Mouse (Mus musculus) Patski (cell line): ENCODE measurements at regions not wholly inside any gene's neighbourhood (a gene's known extent, or its start where the extent isn't known, plus 50 kb on each side); places are given as distances from the start of the nearest gene placed in this dataset.

ENCODE experiments used
- ATAC-seq: fragments of 100-300 bp; one replicate; pipeline ENCODE4 v1.8.0; 2021
- CTCF ChIA-PET: fragments of 350-600 bp; sonication (Branson Sonifier 250); formaldehyde crosslinking; loops from one replicate; lab custom pipeline; 2022; ENCODE audit warnings: inconsistent platforms; lab: Charles Lee
- POLR2A ChIA-PET: fragments of 350-600 bp; sonication (Branson Sonifier 250); formaldehyde crosslinking; loops from one replicate; lab custom pipeline; 2022; ENCODE audit warnings: antibody characterized with exemption, inconsistent platforms; lab: Charles Lee
- DNase-seq: peaks from one replicate; pipeline ENCODE4 v3.0.0-alpha.2; 2011; ENCODE audit warnings: low read depth, low spot score
- H3K27me3 ChIP-seq: fragments of 371-371 bp; one replicate; pipeline ENCODE4 v1.5.1; 2021
- CTCF ChIP-seq: fragments of 100-300 bp; IDR thresholded peaks from one replicate; pipeline ENCODE4 v1.5.1; 2021
- in situ Hi-C: fragments of 300-500 bp; cut with MboI; formaldehyde crosslinking; loops from 3 replicates; pipeline ENCODE4 v1.11.1; 2018; ENCODE audit warnings: low pct_unique_long_range_greater_than_20kb, mixed read lengths

GRCm38 (mm10) chr10:66433490-66433889 is 662.4 kb upstream of the Jmjd1c start:
- CTCF ChIA-PET, result interaction anchor here (0.8 to 1.0 kb wide), 2 partner anchors 14 to 26 kb away, joined by 3 read pairs; no protein-coding TSS in a partner anchor
- in situ Hi-C loops, result no loop called here
- no peak for DNase-seq
- no peak for ATAC-seq
- no peak for TF ChIP-seq CTCF
- POLR2A ChIA-PET, result no interaction called here
- H3K27me3 ChIP-seq, result no peaks in the 10 kb centered on the region

- CTCF ChIA-PET, result no interaction called here
- no peak for ATAC-seq
- DNase-seq, result no peak
- no peak for TF ChIP-seq CTCF
- in situ Hi-C loops, result no loop called here
- H3K27me3 ChIP-seq, result peaks cover 3% of the 10 kb centered on the region
- POLR2A ChIA-PET, result no interaction called here
Observed at GRCm38 (mm10) chr10:66470684-66471083, 625.2 kb upstream of the Jmjd1c start.

DNA sequence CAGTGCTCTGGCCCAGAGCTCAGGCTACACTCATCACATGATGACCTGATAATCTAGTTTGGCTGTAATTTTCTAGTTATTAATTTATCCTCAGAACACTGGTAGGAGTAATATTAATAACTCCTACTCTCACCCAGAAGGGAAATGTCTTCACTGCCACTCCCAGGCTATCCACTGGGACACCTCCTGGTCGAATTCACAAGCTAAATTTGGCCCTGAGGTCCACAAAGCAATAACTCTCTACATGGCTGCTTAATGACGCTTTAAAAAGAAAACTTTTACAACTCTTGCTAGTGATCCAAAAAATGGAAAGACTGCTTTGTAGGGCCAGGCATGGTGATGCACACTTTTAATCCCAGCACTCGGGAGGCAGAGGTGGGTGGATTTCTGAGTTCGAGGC is 623.9 kb upstream of the Jmjd1c start:
- DNase-seq (no peak), ATAC-seq (no peak)
- ChIA-PET CTCF (no interaction called here), POLR2A (no interaction called here)
- in situ Hi-C loops, result no loop called here
- H3K27me3 ChIP-seq, result peaks cover 3% of the 10 kb centered on the region
- no peak for TF ChIP-seq CTCF

GRCm38 (mm10) chr10:66475187-66475735 is 620.7 kb upstream of the Jmjd1c start:
- in situ Hi-C loops, result no loop called here
- ChIA-PET CTCF (no interaction called here), POLR2A (no interaction called here)
- no peak for DNase-seq
- H3K27me3 ChIP-seq, result peaks cover 3% of the 10 kb centered on the region
- no peak for ATAC-seq
- TF ChIP-seq CTCF, result no peak

DNA sequence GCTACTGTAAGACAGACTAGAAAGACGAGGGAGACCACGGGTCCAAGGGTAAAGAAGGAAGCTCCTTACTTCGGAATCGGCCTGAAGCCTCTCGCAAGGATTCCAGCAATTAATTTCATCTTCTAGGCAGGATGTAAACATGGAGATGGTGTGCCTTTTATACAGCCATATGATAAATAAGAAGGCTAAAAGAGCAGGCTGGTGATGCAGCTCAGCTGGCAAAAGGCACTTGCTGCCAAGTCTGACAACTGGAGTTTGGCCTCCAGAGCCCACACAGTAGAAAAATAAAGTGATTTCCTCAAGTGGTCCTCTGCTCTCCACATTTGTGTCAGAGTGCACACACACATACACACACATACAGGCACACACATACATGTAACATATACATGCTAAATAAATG is 605.1 kb upstream of the Jmjd1c start:
- ATAC-seq (no peak), DNase-seq (no peak)
- ChIA-PET CTCF (no interaction called here), POLR2A (no interaction called here)
- in situ Hi-C loops, result no loop called here
- no peak for TF ChIP-seq CTCF
- no peaks in the 10 kb centered on the region for H3K27me3 ChIP-seq

DNA sequence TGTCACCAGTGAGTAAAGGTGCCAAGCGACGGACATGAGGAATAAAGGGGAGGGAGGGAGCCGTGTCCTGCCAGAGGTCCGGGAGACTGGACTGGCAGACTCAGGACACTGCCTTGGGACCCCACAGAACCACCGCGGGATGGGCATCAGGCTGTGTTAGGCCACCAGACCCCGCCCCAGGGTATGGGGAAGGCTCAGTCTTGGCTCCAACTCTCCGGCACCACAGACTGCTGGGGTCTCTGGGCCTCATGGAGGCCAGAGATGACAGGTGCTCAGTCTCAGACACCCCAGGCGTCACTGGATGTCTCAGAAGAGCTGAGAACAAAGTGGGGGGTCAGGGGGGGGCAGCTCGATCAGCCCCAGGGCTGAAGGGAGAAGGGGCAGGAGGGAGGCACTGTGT is 604.1 kb upstream of the Jmjd1c start:
- in situ Hi-C loops, result no loop called here
- DNase-seq, result no peak
- CTCF ChIA-PET, result interaction anchor here (0.7 kb wide), 1 partner anchor 22 kb away, joined by 3 read pairs; no protein-coding TSS in a partner anchor
- no peaks in the 10 kb centered on the region for H3K27me3 ChIP-seq
- POLR2A ChIA-PET, result no interaction called here
- no peak for TF ChIP-seq CTCF
- no peak for ATAC-seq

GRCm38 (mm10) chr10:66539846-66540245 is 556.1 kb upstream of the Jmjd1c start:
- no peak for ATAC-seq
- no peak for DNase-seq
- no peak for TF ChIP-seq CTCF
- CTCF ChIA-PET, result no interaction called here
- in situ Hi-C loops, result no loop called here
- POLR2A ChIA-PET, result no interaction called here
- no peaks in the 10 kb centered on the region for H3K27me3 ChIP-seq

DNA sequence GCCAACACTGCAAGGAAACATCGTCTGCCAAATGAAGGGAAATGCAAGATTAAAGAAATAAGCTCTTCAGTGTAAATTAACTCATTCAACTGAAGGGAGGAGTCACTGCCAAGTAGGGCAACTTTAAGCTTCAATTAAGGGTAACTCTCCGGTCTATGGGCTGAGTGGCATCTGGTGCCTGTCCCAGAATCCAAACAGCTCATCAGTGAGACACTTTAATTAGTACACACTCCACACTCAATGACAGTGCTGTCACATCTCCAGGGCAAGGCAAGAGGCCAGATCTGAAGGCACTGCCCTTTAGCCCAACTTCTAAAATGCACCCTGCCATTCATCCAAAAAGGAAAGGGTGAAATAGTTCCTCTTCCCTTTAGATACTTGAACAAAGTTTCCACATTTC is 549.3 kb upstream of the Jmjd1c start:
- no peaks in the 10 kb centered on the region for H3K27me3 ChIP-seq
- DNase-seq, result no peak
- in situ Hi-C loops, result no loop called here
- POLR2A ChIA-PET, result no interaction called here
- CTCF ChIA-PET, result interaction anchor here (1.3 to 1.7 kb wide), 2 partner anchors 9 to 12 kb away, joined by 4 read pairs; no protein-coding TSS in a partner anchor
- TF ChIP-seq CTCF, result no peak
- ATAC-seq, result no peak

GRCm38 (mm10) chr10:66547660-66548059 is 548.3 kb upstream of the Jmjd1c start:
- no peak for TF ChIP-seq CTCF
- no peaks in the 10 kb centered on the region for H3K27me3 ChIP-seq
- ChIA-PET POLR2A (no interaction called here), CTCF (no interaction called here)
- in situ Hi-C loops, result no loop called here
- ATAC-seq (no peak), DNase-seq (no peak)

DNA sequence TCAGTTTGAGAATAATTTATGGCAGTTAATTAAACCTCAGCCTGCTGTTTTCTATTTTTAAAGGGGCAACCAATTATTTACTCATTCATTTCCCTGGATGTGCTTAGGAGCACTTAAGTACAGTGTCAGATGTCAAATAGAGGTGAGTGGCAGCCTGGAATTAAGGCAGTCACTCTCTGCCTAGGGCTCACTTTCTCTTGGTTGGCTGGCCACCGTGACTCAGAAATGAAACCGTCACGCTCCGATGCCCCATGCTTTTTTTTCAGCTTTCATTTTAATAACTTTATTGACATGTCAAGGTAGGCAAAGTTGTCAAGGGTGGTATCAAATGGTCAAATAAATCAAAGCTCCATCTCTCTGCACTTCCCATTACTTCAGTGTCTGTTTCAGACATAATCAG is 547.9 kb upstream of the Jmjd1c start:
- DNase-seq (peak; percentile 6), ATAC-seq (peak; percentile 47)
- POLR2A ChIA-PET, result no interaction called here
- H3K27me3 ChIP-seq, result no peaks in the 10 kb centered on the region
- CTCF ChIA-PET, result no interaction called here
- in situ Hi-C loops, result no loop called here
- TF ChIP-seq CTCF, result no peak

DNA sequence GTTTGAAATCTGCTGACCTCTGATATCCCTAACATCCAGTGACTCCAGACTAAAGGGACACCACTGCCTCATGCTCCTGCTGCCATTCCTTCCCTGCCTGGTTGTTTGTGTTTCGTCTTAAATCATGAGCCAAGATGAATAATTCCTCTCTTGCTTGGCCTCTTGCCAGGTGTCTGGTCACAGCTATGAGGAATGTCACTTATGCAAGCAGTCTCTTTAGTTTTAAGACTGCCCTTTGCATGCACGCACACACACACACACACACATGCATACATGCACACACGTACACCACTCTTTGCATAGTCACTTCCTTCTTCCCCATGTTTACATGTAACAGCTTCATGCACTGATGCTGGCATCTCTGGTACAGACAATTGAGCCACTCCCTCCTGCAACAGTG is 543.0 kb upstream of the Jmjd1c start:
- H3K27me3 ChIP-seq, result no peaks in the 10 kb centered on the region
- ATAC-seq, result no peak
- in situ Hi-C loops, result no loop called here
- POLR2A ChIA-PET, result no interaction called here
- CTCF ChIA-PET, result no interaction called here
- DNase-seq, result no peak
- TF ChIP-seq CTCF, result no peak

DNA sequence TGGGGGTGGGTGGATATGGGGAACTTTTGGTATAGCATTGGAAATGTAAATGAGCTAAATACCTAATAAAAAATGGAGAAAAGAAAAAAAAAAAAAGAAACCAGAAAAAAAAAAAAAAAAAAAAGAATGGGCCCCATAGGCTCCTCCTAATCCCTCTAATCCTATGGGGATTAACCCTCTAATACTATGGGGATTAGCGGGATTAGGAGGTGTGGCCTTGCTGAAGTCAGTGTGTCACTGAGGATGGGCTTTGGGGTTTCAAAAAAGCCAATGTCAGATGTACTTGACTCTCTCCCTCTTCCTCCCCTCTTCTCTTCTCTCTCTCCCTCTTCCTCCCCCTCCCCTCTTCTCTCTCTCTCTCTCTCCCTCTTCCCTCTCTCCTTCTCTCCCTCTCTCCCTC is 541.7 kb upstream of the Jmjd1c start:
- ATAC-seq (no peak), DNase-seq (no peak)
- in situ Hi-C loops, result no loop called here
- POLR2A ChIA-PET, result no interaction called here
- no peak for TF ChIP-seq CTCF
- H3K27me3 ChIP-seq, result no peaks in the 10 kb centered on the region
- CTCF ChIA-PET, result no interaction called here
